ENCODE assay signal across 16 mouse cellular contexts in genomic region chr19:41190876-41191434, GRCm38 (mm10). TPM values are rescaled to one million over a fixed set of nuclear protein-coding genes. Genes with fewer than 3 reads are reported as not detected.
DNase-seq lines count a peak whose midpoint lies in the region; ATAC-seq and TF ChIP-seq lines count a peak whose summit lies in the region.
"Had no signal": no experiment of that assay in that cellular context is flagged by ENCODE, and none has a peak within 500 bp of the region (broad histone marks: within the 10 kb centered on the region; RNA-seq: fewer than 3 reads in every experiment).

No protein-coding gene starts in this region.

- no peak overlapping the region for H3K9ac ChIP-seq in hindbrain, embryonic 16.5 days (ENCODE audit: low read depth, low read length)
- no peak overlapping the region for H3K9ac ChIP-seq in forebrain, embryonic 12.5 days
- no peak overlapping the region for H3K9ac ChIP-seq in forebrain, postnatal 0 days
- H3K9ac ChIP-seq in midbrain, embryonic 15.5 days: no peak overlapping the region
- H3K9ac ChIP-seq in kidney, embryonic 16.5 days (replicated peaks; ENCODE audit: low read length): no peak overlapping the region
- H3K9ac ChIP-seq: embryonic facial prominence, embryonic 13.5 days; liver, embryonic 15.5 days had no signal

- no peaks in the 10 kb centered on the region for H3K36me3 ChIP-seq in hindbrain, embryonic 10.5 days
- no peaks in the 10 kb centered on the region for H3K36me3 ChIP-seq in hindbrain, embryonic 16.5 days (ENCODE audit: control insufficient read depth, insufficient read depth, low read length)
- H3K36me3 ChIP-seq in forebrain, embryonic 12.5 days (replicated peaks): no peaks in the 10 kb centered on the region
- no peaks in the 10 kb centered on the region for H3K36me3 ChIP-seq in forebrain, postnatal 0 days (ENCODE audit: insufficient read depth)
- no peaks in the 10 kb centered on the region for H3K36me3 ChIP-seq in midbrain, embryonic 15.5 days (replicated peaks)
- H3K36me3 ChIP-seq in kidney, embryonic 16.5 days (ENCODE audit: insufficient read depth, low read length): no peaks in the 10 kb centered on the region
- H3K36me3 ChIP-seq: embryonic facial prominence, embryonic 13.5 days; liver, embryonic 15.5 days had no signal

- H3K4me3 ChIP-seq in hindbrain, embryonic 10.5 days: no peak overlapping the region
- no peak overlapping the region for H3K4me3 ChIP-seq in hindbrain, embryonic 16.5 days (ENCODE audit: low read length)
- H3K4me3 ChIP-seq in forebrain, embryonic 12.5 days (replicated peaks): no peak overlapping the region
- no peak overlapping the region for H3K4me3 ChIP-seq in forebrain, postnatal 0 days (ENCODE audit: low read depth, low read length)
- H3K4me3 ChIP-seq in midbrain, embryonic 15.5 days: no peak overlapping the region
- no peak overlapping the region for H3K4me3 ChIP-seq in kidney, embryonic 16.5 days (ENCODE audit: low read length)
- H3K4me3 ChIP-seq: embryonic facial prominence, embryonic 13.5 days; liver, embryonic 15.5 days had no signal

- no peaks in the 10 kb centered on the region for H3K9me3 ChIP-seq in hindbrain, embryonic 10.5 days
- H3K9me3 ChIP-seq in hindbrain, embryonic 16.5 days (ENCODE audit: control insufficient read depth, low read length): no peaks in the 10 kb centered on the region
- no peaks in the 10 kb centered on the region for H3K9me3 ChIP-seq in forebrain, embryonic 12.5 days
- H3K9me3 ChIP-seq in forebrain, postnatal 0 days (ENCODE audit: low read length): no peaks in the 10 kb centered on the region
- H3K9me3 ChIP-seq in midbrain, embryonic 15.5 days: no peaks in the 10 kb centered on the region
- H3K9me3 ChIP-seq in kidney, embryonic 16.5 days (ENCODE audit: low read length): no peaks in the 10 kb centered on the region
- H3K9me3 ChIP-seq: embryonic facial prominence, embryonic 13.5 days; liver, embryonic 15.5 days had no signal

- H3K27ac ChIP-seq in hindbrain, embryonic 10.5 days: 0 out of 2 replicates have a peak overlapping the region, but pooled peaks have one; percentile 37
- no peak overlapping the region for H3K27ac ChIP-seq in hindbrain, embryonic 16.5 days (ENCODE audit: low read depth, low read length)
- no peak overlapping the region for H3K27ac ChIP-seq in forebrain, embryonic 12.5 days
- no peak overlapping the region for H3K27ac ChIP-seq in forebrain, postnatal 0 days (ENCODE audit: low read depth, low read length)
- no peak overlapping the region for H3K27ac ChIP-seq in midbrain, embryonic 15.5 days
- H3K27ac ChIP-seq in kidney, embryonic 16.5 days (ENCODE audit: low read length): no peak overlapping the region
- H3K27ac ChIP-seq: embryonic facial prominence, embryonic 13.5 days; liver, embryonic 15.5 days had no signal

- DNase-seq in hindbrain, embryonic 10.5 days (ENCODE audit: low spot score): peak; percentile 24
- no peak for DNase-seq in forebrain, postnatal 0 days
- DNase-seq in frontal cortex, postnatal 25 days (ENCODE audit: low spot score in 2 of 2): no peak
- DNase-seq: adrenal gland, postnatal 14 days; cerebellum, adult 18-20 months; cerebellum, postnatal 36 days; kidney, adult 18-20 months; kidney, postnatal 25 days had no signal

- no peak overlapping the region for H3K4me2 ChIP-seq in hindbrain, embryonic 16.5 days (ENCODE audit: low read length)
- H3K4me2 ChIP-seq in forebrain, embryonic 12.5 days: no peak overlapping the region
- H3K4me2 ChIP-seq in forebrain, postnatal 0 days (ENCODE audit: low read depth): no peak overlapping the region
- no peak overlapping the region for H3K4me2 ChIP-seq in midbrain, embryonic 15.5 days
- H3K4me2 ChIP-seq in kidney, embryonic 16.5 days (replicated peaks; ENCODE audit: low read depth, low read length): no peak overlapping the region
- H3K4me2 ChIP-seq: embryonic facial prominence, embryonic 13.5 days; liver, embryonic 15.5 days had no signal

- 40% methylated on average over 6 of the region's 6 CpGs for WGBS in hindbrain, embryonic 10.5 days
- 27% methylated on average over 6 of the region's 6 CpGs for WGBS in hindbrain, embryonic 16.5 days
- WGBS in forebrain, embryonic 12.5 days: 21% methylated on average over 6 of the region's 6 CpGs
- 15% methylated on average over 6 of the region's 6 CpGs for WGBS in forebrain, postnatal 0 days
- WGBS in midbrain, embryonic 15.5 days: 20% methylated on average over 6 of the region's 6 CpGs
- WGBS in kidney, embryonic 16.5 days: 59% methylated on average over 6 of the region's 6 CpGs

- H3K4me1 ChIP-seq in hindbrain, embryonic 10.5 days (replicated peaks): peaks cover 37% of the 10 kb centered on the region
- no peaks in the 10 kb centered on the region; the same call in 1 of the 2 replicates for H3K4me1 ChIP-seq in hindbrain, embryonic 16.5 days (ENCODE audit: control insufficient read depth, insufficient read depth, low read depth, low read length)
- peaks cover 35% of the 10 kb centered on the region for H3K4me1 ChIP-seq in forebrain, embryonic 12.5 days
- no peaks in the 10 kb centered on the region for H3K4me1 ChIP-seq in forebrain, postnatal 0 days (ENCODE audit: insufficient read depth)
- peaks cover 9% of the 10 kb centered on the region; the same call in 1 of the 2 replicates for H3K4me1 ChIP-seq in midbrain, embryonic 15.5 days
- peaks cover 8% of the 10 kb centered on the region for H3K4me1 ChIP-seq in kidney, embryonic 16.5 days (ENCODE audit: insufficient read depth, low read length)
- H3K4me1 ChIP-seq: embryonic facial prominence, embryonic 13.5 days; liver, embryonic 15.5 days had no signal

- no peak for TF ChIP-seq CTCF in forebrain, postnatal 0 days (IDR thresholded peaks at IDR 0.05; ENCODE audit: low read depth)

- ATAC-seq in hindbrain, embryonic 16.5 days: no peak
- ATAC-seq in forebrain, embryonic 12.5 days (ENCODE audit: low FRiP score): peak; percentile 61; the same call in 1 of the 2 replicates
- ATAC-seq in forebrain, postnatal 0 days: peak; percentile 45
- ATAC-seq in midbrain, embryonic 15.5 days (replicated peaks): peak; percentile 52; the same call in 1 of the 2 replicates
- ATAC-seq in kidney, embryonic 16.5 days (ENCODE audit: low FRiP score, low TSS enrichment): no peak

- H3K27me3 ChIP-seq in hindbrain, embryonic 10.5 days (ENCODE audit: insufficient read depth, poor library complexity, severe bottlenecking): peaks cover 25% of the 10 kb centered on the region
- H3K27me3 ChIP-seq in hindbrain, embryonic 16.5 days (replicated peaks; ENCODE audit: control insufficient read depth, insufficient read depth, low read length): 0 out of 2 replicates have a peak, but pooled peaks cover 2% of the 10 kb centered on the region
- H3K27me3 ChIP-seq in forebrain, embryonic 12.5 days: peaks cover 78% of the 10 kb centered on the region
- peaks cover 3% of the 10 kb centered on the region; the same call in 1 of the 2 replicates for H3K27me3 ChIP-seq in forebrain, postnatal 0 days (ENCODE audit: insufficient read depth, low read length)
- peaks cover 46% of the 10 kb centered on the region for H3K27me3 ChIP-seq in midbrain, embryonic 15.5 days (replicated peaks)
- no peaks in the 10 kb centered on the region for H3K27me3 ChIP-seq in kidney, embryonic 16.5 days (ENCODE audit: insufficient read depth, low read length)
- H3K27me3 ChIP-seq: embryonic facial prominence, embryonic 13.5 days; liver, embryonic 15.5 days had no signal

RNA-seq across cellular contexts. Expression of gene Tll2, which starts 15.7 kb away (rescaled TPM):
- polyA plus RNA-seq in hindbrain, embryonic 10.5 days (2016; fragmentation: Nextera tagmentation; extraction: Ambion mirVana): 0.25 and 0.68 TPM in 2 replicates
- 0.91 and 1.1 TPM in 2 replicates for polyA plus RNA-seq in hindbrain, embryonic 16.5 days (2015; fragmentation: Nextera tagmentation; extraction: Ambion mirVana)
- polyA plus RNA-seq in forebrain, embryonic 12.5 days (2016; fragmentation: Nextera tagmentation; extraction: Ambion mirVana): 0.83 and 0.86 TPM in 2 replicates
- total RNA-seq in forebrain, postnatal 0 days (2014; rRNA removed): 0.62 and 1.00 TPM in 2 replicates
- 0.26 and 0.33 TPM in 2 replicates for polyA plus RNA-seq in forebrain, postnatal 0 days (2015; fragmentation: Nextera tagmentation; extraction: Ambion mirVana)
- polyA plus RNA-seq in midbrain, embryonic 15.5 days (2015; fragmentation: Nextera tagmentation; extraction: Ambion mirVana): 1.3 and 1.6 TPM in 2 replicates
- 0.06 TPM in 1 of 2 replicates, not detected in the other for polyA plus RNA-seq in kidney, embryonic 16.5 days (2015; fragmentation: Nextera tagmentation; extraction: Ambion mirVana)
- total RNA-seq: adrenal gland, postnatal 14 days; hematopoietic stem cell, adult 5-6 weeks had no signal
- polyA plus RNA-seq: C2C12; liver, embryonic 15.5 days had no signal

Comparison
In these comparisons a context has a peak if more than half of its experiments do, and no peak if none do; other contexts are left out.
1. ATAC-seq: peak in forebrain, embryonic 12.5 days (single experiment), forebrain, postnatal 0 days (single experiment) and midbrain, embryonic 15.5 days (single experiment); none in hindbrain, embryonic 16.5 days (single experiment) and kidney, embryonic 16.5 days (single experiment).